Mouse (Mus musculus) forebrain, embryonic 11.5 days (tissue): ENCODE data around the gene Fitm1. TPM values are rescaled to one million over a fixed set of nuclear protein-coding genes. Genes with fewer than 3 reads are reported as not detected.

Experiments used
- ATAC-seq: fragments of 200-750 bp; cut with Nextera tagmentation; replicated peaks from 2 replicates; pipeline ENCODE4 v1.8.0; 2017; ENCODE audit warnings: moderate TSS enrichment; ENCODE audit not compliant: low FRiP score
- DNase-seq: peaks from one replicate; pipeline ENCODE4 v3.0.0-alpha.2; 2017; ENCODE audit warnings: low spot score
- H3K27ac ChIP-seq: fragments of 300-500 bp; sonication (generic); 2 replicates; pipeline ENCODE4 v1.5.1; 2014; ENCODE audit warnings: low read depth, low read length
- H3K27me3 ChIP-seq: fragments of 300-500 bp; sonication (generic); 2 replicates; pipeline ENCODE4 v1.6.1; 2014; ENCODE audit warnings: mild to moderate bottlenecking, low read length, mixed read lengths; ENCODE audit not compliant: control insufficient read depth, insufficient read depth
- H3K36me3 ChIP-seq: fragments of 300-500 bp; sonication (generic); 2 replicates; pipeline ENCODE4 v1.6.1; 2014; ENCODE audit warnings: mild to moderate bottlenecking, low read length, moderate library complexity, mixed read lengths; ENCODE audit not compliant: control insufficient read depth, insufficient read depth
- H3K4me1 ChIP-seq: fragments of 300-500 bp; sonication (generic); replicated peaks from 2 replicates; pipeline ENCODE4 v1.6.1; 2014; ENCODE audit warnings: low read length, mixed read lengths; ENCODE audit not compliant: control insufficient read depth, insufficient read depth
- H3K4me2 ChIP-seq: fragments of 300-500 bp; sonication (generic); 2 replicates; pipeline ENCODE4 v1.6.1; 2014; ENCODE audit warnings: low read depth, mild to moderate bottlenecking, low read length, moderate library complexity, mixed read lengths; ENCODE audit not compliant: severe bottlenecking
- H3K4me3 ChIP-seq: fragments of 300-500 bp; sonication (generic); 2 replicates; pipeline ENCODE4 v1.5.1; 2014; ENCODE audit warnings: low read depth, low read length
- H3K9ac ChIP-seq: fragments of 300-500 bp; sonication (generic); 2 replicates; pipeline ENCODE4 v1.6.1; 2014; ENCODE audit warnings: low read length
- H3K9me3 ChIP-seq: fragments of 300-500 bp; sonication (generic); 2 replicates; pipeline ENCODE4 v1.6.1; 2016; ENCODE audit warnings: low read length, mixed read lengths; ENCODE audit not compliant: control insufficient read depth
- WGBS: fragments of 180-500 bp; shearing (Covaris S2); extraction: QIAGEN DNeasy Blood & Tissue Kit; methylation state at CpG from one replicate; pipeline ENCODE4 v1.1.7; 2014; 5-methylcytosine and 5-hydroxymethylcytosine counted together
- polyA plus RNA-seq: library from polyadenylated mRNA; unstranded; fragments of >200 nt; fragmentation: Nextera tagmentation; extraction: Ambion mirVana; gene quantifications from 2 replicates; pipeline ENCODE4 v1.2.1, GENCODE M21; 2014

The Fitm1 gene
- polyA plus RNA-seq, 1 experiment from 2014 or later, result not detected

DNA sequence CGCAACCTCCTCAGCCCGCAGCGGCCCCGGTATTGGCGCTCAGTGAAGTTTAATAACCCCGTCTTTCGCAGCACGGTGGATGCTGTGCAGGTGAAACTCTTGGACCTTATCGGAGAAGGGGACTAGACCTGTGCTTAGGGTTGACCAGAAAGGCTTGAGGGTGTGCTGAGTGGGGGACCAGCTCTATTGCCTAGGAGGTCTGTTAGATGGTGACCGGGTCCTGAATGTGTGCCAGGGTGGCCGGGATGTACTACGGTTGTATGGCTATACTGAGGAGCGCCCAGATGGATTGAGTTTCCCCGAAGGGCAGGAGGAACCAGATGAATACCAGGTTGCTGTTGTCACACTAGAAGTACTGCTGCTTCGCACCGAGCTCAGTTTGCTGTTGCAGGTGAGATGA lies 16.8 kb downstream of the Fitm1 start:
- Histone ChIP-seq H3K9me3 (no peaks in the 10 kb centered on the region), H3K4me1 (peaks cover 14% of the 10 kb centered on the region; the same call in 1 of the 2 replicates), H3K27ac (no peak overlapping the region), H3K27me3 (no peaks in the 10 kb centered on the region), H3K4me3 (peak overlapping the region; percentile 88), H3K36me3 (peaks cover 5% of the 10 kb centered on the region), H3K4me2 (peak overlapping the region; percentile 97), H3K9ac (peak overlapping the region; percentile 82)
- DNase-seq (no peak), ATAC-seq (no peak)
- 5% methylated on average over 16 of the region's 16 CpGs for WGBS

DNA sequence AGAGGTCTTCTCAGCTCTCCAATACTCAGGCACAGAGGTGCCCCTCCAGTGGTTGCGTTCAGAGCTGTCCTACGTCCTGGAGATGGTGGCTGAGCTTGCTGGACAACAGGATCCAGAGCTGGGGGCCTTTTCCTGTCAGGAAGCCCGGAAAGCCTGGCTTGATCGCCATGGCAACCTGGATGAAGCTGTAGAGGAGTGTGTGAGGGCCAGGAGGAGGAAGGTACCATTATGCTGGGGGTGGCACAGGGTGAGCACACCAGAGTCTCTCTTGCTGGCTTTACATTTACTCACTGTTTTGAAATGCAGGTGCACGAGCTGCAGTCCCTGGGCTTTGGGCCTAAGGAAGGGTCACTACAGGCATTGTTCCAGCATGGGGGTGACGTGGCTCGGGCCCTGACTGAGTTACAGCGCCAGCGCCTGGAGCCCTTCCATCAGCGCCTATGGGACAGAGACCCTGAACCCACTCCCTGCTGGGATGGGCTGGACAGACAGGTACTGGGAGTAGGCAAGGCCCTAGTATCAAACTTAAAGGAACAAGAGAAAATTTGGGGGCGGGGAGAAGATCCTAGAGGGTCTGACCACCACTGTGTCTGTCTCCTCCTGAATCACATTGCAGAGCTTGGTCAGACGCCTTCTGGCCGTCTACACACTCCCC lies 20.7 kb downstream of the Fitm1 start:
- ATAC-seq (no peak), DNase-seq (no peak)
- no peak overlapping the region for H3K9ac ChIP-seq
- peaks cover 5% of the 10 kb centered on the region for H3K36me3 ChIP-seq
- no peaks in the 10 kb centered on the region for H3K9me3 ChIP-seq
- no peak overlapping the region for H3K4me3 ChIP-seq
- H3K4me2 ChIP-seq, result no peak overlapping the region
- 82% methylated on average over 13 of the region's 13 CpGs for WGBS
- peaks cover 7% of the 10 kb centered on the region; the same call in 1 of the 2 replicates for H3K4me1 ChIP-seq
- H3K27me3 ChIP-seq, result no peaks in the 10 kb centered on the region
- H3K27ac ChIP-seq, result no peak overlapping the region

DNA sequence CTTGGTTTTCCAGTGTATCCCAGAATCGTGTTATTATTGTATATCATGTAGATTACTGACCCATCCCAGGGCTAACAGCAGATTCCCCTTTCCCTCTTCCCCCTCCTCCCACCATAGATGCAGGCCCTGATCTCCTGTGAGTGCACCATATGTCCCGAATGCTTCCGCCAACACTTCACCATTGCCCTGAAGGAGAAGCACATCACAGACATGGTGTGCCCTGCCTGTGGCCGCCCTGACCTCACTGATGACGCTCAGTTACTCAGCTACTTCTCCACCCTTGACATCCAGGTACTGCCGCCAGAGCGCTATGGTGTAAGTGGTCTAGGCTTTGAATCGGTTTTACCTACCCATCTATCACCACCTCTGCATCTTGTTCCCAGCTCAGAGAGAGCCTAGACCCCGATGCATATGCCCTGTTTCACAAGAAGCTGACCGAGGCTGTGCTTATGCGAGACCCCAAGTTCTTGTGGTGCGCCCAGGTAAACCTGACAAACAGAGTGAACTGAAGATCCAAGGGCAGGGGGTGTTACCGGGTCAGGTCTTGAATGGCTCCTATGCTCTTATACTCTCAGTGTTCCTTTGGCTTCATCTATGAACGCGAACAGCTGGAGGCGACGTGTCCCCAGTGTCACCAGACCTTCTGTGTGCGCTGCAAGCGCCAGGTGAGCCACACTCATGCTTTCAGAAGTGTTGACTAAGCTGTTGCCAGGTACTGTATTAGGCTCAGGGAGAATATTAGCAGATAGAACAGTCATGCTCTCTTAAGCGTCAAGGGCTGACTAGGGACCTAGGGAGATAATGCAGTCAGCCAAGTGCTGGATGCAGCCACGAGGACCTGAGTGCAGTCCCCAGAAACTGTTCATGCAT lies 23.3 kb downstream of the Fitm1 start:
- no peaks in the 10 kb centered on the region for H3K27me3 ChIP-seq
- no peaks in the 10 kb centered on the region for H3K9me3 ChIP-seq
- H3K9ac ChIP-seq, result no peak overlapping the region
- H3K27ac ChIP-seq, result no peak overlapping the region
- WGBS, result 94% methylated on average over 21 of the region's 21 CpGs
- H3K4me2 ChIP-seq, result no peak overlapping the region
- DNase-seq (no peak), ATAC-seq (no peak)
- H3K36me3 ChIP-seq, result peaks cover 8% of the 10 kb centered on the region
- H3K4me1 ChIP-seq, result no peaks in the 10 kb centered on the region; the same call in 1 of the 2 replicates
- no peak overlapping the region for H3K4me3 ChIP-seq

GRCm38 (mm10) chr14:55603271-55603632 lies 27.8 kb downstream of the Fitm1 start, which contains the start of gene Irf9:
Gene Irf9 (plus strand): TSS chr14:55603571.
- no peaks in the 10 kb centered on the region for H3K27me3 ChIP-seq
- H3K9me3 ChIP-seq, result no peaks in the 10 kb centered on the region
- peak within 1 kb of the TSS; percentile 44 for H3K9ac ChIP-seq
- no peaks in the 10 kb centered on the region; the same call in 1 of the 2 replicates for H3K4me1 ChIP-seq
- DNase-seq, result no peak
- peak within 1 kb of the TSS; percentile 32; the same call in 1 of the 2 replicates for H3K4me2 ChIP-seq
- WGBS, result 92% methylated on average over 7 of the region's 7 CpGs
- ATAC-seq, result no peak
- H3K4me3 ChIP-seq, result peak within 1 kb of the TSS; percentile 17
- H3K36me3 ChIP-seq, result peaks cover 3% of the 10 kb centered on the region; the same call in 1 of the 2 replicates
- no peak within 1 kb of the TSS for H3K27ac ChIP-seq

GRCm38 (mm10) chr14:55603633-55604576 lies 28.5 kb downstream of the Fitm1 start:
- DNase-seq (peak; percentile 86), ATAC-seq (peak; percentile 82)
- no peaks in the 10 kb centered on the region for H3K9me3 ChIP-seq
- H3K4me2 ChIP-seq, result peak overlapping the region; percentile 32; the same call in 1 of the 2 replicates
- H3K4me3 ChIP-seq, result peak overlapping the region; percentile 17
- H3K4me1 ChIP-seq, result no peaks in the 10 kb centered on the region; the same call in 1 of the 2 replicates
- no peaks in the 10 kb centered on the region for H3K27me3 ChIP-seq
- peaks cover 3% of the 10 kb centered on the region; the same call in 1 of the 2 replicates for H3K36me3 ChIP-seq
- H3K27ac ChIP-seq, result no peak overlapping the region
- WGBS, result 17% methylated on average over 19 of the region's 19 CpGs
- peak overlapping the region; percentile 44 for H3K9ac ChIP-seq

GRCm38 (mm10) chr14:55604823-55605222 lies 29.4 kb downstream of the Fitm1 start:
- 92% methylated on average over 11 of the region's 11 CpGs for WGBS
- DNase-seq (no peak), ATAC-seq (no peak)

DNA sequence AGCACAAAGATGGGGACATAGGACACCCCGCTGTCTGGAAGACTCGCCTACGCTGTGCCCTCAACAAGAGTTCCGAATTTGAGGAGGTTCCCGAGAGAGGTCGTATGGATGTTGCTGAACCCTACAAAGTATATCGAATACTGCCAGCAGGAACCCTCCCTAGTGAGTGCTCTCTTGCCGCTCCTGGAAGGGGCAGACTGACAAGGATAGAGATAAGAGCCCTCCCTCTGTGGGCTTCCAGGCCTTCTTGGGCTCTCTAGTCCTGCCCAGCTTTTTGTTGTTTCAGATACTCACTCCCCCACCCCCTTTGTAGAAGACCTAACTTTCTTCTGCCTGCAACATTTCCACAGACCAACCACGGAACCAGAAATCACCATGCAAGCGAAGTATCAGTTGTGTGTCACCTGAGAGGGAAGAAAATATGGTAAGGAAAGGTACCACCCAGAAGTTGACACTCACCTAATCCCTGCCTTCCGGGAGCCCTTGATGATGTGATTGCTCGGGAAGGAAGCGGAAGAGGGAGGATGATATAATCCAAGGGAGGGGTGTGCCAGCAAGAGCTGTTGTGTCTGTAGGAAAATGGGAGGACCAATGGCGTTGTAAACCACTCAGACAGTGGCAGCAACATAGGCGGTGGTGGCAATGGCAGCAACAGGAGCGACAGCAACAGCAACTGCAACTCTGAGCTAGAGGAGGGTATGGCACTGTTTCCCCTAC lies 30.5 kb downstream of the Fitm1 start:
- no peaks in the 10 kb centered on the region; the same call in 1 of the 2 replicates for H3K4me1 ChIP-seq
- H3K27ac ChIP-seq, result no peak overlapping the region
- H3K27me3 ChIP-seq, result no peaks in the 10 kb centered on the region
- ATAC-seq, result no peak
- H3K9me3 ChIP-seq, result no peaks in the 10 kb centered on the region
- H3K9ac ChIP-seq, result no peak overlapping the region
- H3K4me3 ChIP-seq, result no peak overlapping the region
- no peak overlapping the region for H3K4me2 ChIP-seq
- WGBS, result 92% methylated on average over 16 of the region's 16 CpGs
- peaks cover 3% of the 10 kb centered on the region; the same call in 1 of the 2 replicates for H3K36me3 ChIP-seq
- no peak for DNase-seq

More at GRCm38 (mm10) chr14:55604823-55605222, 29.4 kb downstream of the Fitm1 start:
- Histone ChIP-seq H3K4me3 (no peak overlapping the region), H3K36me3 (peaks cover 3% of the 10 kb centered on the region; the same call in 1 of the 2 replicates), H3K9me3 (no peaks in the 10 kb centered on the region), H3K9ac (no peak overlapping the region), H3K4me1 (no peaks in the 10 kb centered on the region; the same call in 1 of the 2 replicates), H3K27me3 (no peaks in the 10 kb centered on the region), H3K4me2 (no peak overlapping the region), H3K27ac (no peak overlapping the region)
